9 mouse cellular contexts compared by ENCODE assay signal in the genomic region with DNA sequence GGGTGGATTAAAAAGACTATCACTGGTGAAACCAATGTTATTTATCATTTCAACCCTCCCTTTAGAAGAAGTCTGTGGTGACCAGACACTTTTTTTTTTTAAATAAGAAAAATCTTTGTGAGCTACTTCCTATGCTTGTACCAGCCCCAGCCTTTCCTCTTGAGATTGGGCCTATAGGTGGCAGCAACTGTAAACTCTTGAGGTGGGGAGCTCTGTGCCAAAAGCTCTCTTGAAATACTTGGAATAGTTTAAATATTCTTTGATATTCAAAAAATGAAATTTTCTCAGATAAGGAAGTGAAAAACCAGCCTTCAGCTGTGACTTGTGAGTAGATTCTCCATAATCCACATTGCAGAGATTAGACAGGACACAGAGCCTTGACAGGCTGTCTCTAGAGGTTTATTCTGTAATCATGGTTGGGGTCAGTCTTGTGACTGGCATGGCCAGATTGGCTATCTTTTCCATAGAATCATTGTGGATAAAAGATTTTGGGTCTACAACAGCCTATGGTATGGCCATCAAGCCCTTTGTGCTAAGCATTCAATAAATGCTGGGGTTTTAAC.
DNase-seq lines count a peak whose midpoint lies in the region; TF ChIP-seq lines count a peak whose summit lies in the region.
"Had no signal": no experiment of that assay in that cellular context is flagged by ENCODE, and none has a peak within 500 bp of the region (broad histone marks: within the 10 kb centered on the region; RNA-seq: fewer than 3 reads in every experiment).

No protein-coding gene starts in this region.

- H3K9ac ChIP-seq in heart, adult 2 months (ENCODE audit: low read depth, low read length): no peak overlapping the region
- H3K9ac ChIP-seq: liver, embryonic 14.5 days had no signal

- no peak overlapping the region for H3K27ac ChIP-seq in heart, adult 2 months
- no peak overlapping the region for H3K27ac ChIP-seq in heart, embryonic 10.5 days
- H3K27ac ChIP-seq: liver, embryonic 14.5 days had no signal

- TF ChIP-seq EP300 in heart, adult 2 months (IDR thresholded peaks at IDR 0.05; ENCODE audit: insufficient read depth, low read depth, low read length): no peak

- intact Hi-C loops in heart, adult 2 months (cut with DNase I): no loop called here

- no peaks in the 10 kb centered on the region for H3K9me3 ChIP-seq in heart, embryonic 10.5 days

- H3K4me1 ChIP-seq in heart, adult 2 months (ENCODE audit: control insufficient read depth, insufficient read depth, low read length): no peaks in the 10 kb centered on the region
- peaks cover 5% of the 10 kb centered on the region for H3K4me1 ChIP-seq in heart, embryonic 10.5 days

- peak; percentile 62 for TF ChIP-seq CTCF in heart, adult 2 months (IDR thresholded peaks at IDR 0.05)

- H3K79me2 ChIP-seq in heart, adult 2 months (replicated peaks; ENCODE audit: control insufficient read depth, insufficient read depth, low read length): no peaks in the 10 kb centered on the region

- TF ChIP-seq POLR2A in heart, adult 2 months (IDR thresholded peaks at IDR 0.05; ENCODE audit: insufficient read depth, low read depth, low read length): no peak

- no peak overlapping the region for H3K4me3 ChIP-seq in heart, adult 2 months
- H3K4me3 ChIP-seq in heart, embryonic 10.5 days: no peak overlapping the region

- DNase-seq in heart, adult 2 months: no peak
- no peak for DNase-seq in heart, embryonic 10.5 days (ENCODE audit: low spot score)
- DNase-seq in 416B (ENCODE audit: low read depth): peak; percentile 55
- peak; percentile 29 for DNase-seq in cerebellum, adult 8-10 months
- DNase-seq in layer of hippocampus, adult 9-11 months: peak; percentile 31
- DNase-seq in right cerebral cortex, adult 2 months (ENCODE audit: low spot score in 2 of 2): peak; percentile 63 to 72
- no peak for DNase-seq in ovary, postnatal 10 days (ENCODE audit: low spot score)
- DNase-seq in gastrocnemius, adult 8-10 months (ENCODE audit: low spot score in 2 of 2): no peak

- no peaks in the 10 kb centered on the region for H3K27me3 ChIP-seq in heart, adult 2 months (ENCODE audit: control insufficient read depth, insufficient read depth, low read length)
- H3K27me3 ChIP-seq in heart, embryonic 10.5 days (ENCODE audit: insufficient read depth, poor library complexity, severe bottlenecking): no peaks in the 10 kb centered on the region

- H3K36me3 ChIP-seq in heart, adult 2 months (ENCODE audit: control insufficient read depth, insufficient read depth, low read length): no peaks in the 10 kb centered on the region
- no peaks in the 10 kb centered on the region for H3K36me3 ChIP-seq in heart, embryonic 10.5 days

Comparison
In these comparisons a context has a peak if more than half of its experiments do, and no peak if none do; other contexts are left out.
1. DNase-seq: peak in 416B (single experiment), cerebellum, adult 8-10 months (single experiment), layer of hippocampus, adult 9-11 months (single experiment) and right cerebral cortex, adult 2 months (2 of 2); none in heart, adult 2 months (0 of 2), heart, embryonic 10.5 days (single experiment), ovary, postnatal 10 days (single experiment) and gastrocnemius, adult 8-10 months (0 of 2).